Mouse (Mus musculus) gastrocnemius, postnatal 4 days (tissue): ENCODE results near the gene Grem2. TPM values are rescaled to one million over a fixed set of nuclear protein-coding genes. Genes with fewer than 3 reads are reported as not detected.
A peak's percentile ranks its signal among the peaks of the same experiment; 100 is the strongest.

Experiments
- DNase-seq, 2 experiments: peaks; one replicate each; pipeline ENCODE4 v3.0.0; 2021 to 2022; ENCODE audit warnings: low spot score in 2 of 2, mixed read lengths in 2 of 2
- long read RNA-seq, 2 experiments: library from polyadenylated mRNA; stranded (forward); transcript quantifications; one replicate each; pipeline ENCODE4 v2.0.0; 2021
- total RNA-seq, 2 experiments: library from RNA; stranded (reverse); gene quantifications; 2 replicates each; pipeline ENCODE4 v1.2.3; 2021

Gene Grem2
- total RNA-seq, result 10 to 100 TPM; 17.7 to 18.8 TPM
- long read RNA-seq, experiment 1, partial matches to known transcripts, result 0 of 9 reads
- long read RNA-seq, experiment 1, other reads (novel, unspliced or antisense), result 5 of 9 reads
- long read RNA-seq, experiment 2, partial matches to known transcripts, result 0 of 9 reads
- long read RNA-seq, experiment 2, other reads (novel, unspliced or antisense), result 6 of 9 reads

- DNase-seq, result peak in 1 of 2 experiments; percentile 25
Observed at GRCm38 (mm10) chr1:174921298-174921955, at the start of gene Grem2. TSS of gene Grem2 (minus strand) at chr1:174921819.

GRCm38 (mm10) chr1:174959837-174960236, 38.2 kb upstream of the Grem2 start:
- no peak for DNase-seq

- DNase-seq, result no peak
Observed at GRCm38 (mm10) chr1:174931003-174931619, 9.5 kb upstream of the Grem2 start.

- DNase-seq, result no peak
Observed at GRCm38 (mm10) chr1:174929459-174930181, 8.0 kb upstream of the Grem2 start.

- DNase-seq, result no peak
Observed at GRCm38 (mm10) chr1:174918949-174919348, 2.7 kb downstream of the Grem2 start.

GRCm38 (mm10) chr1:174918236-174918870, 3.3 kb downstream of the Grem2 start:
- no peak for DNase-seq

- DNase-seq, result no peak
Observed at GRCm38 (mm10) chr1:174909834-174910233, 11.8 kb downstream of the Grem2 start.

- DNase-seq, result no peak
Observed at GRCm38 (mm10) chr1:174908232-174908631, 13.4 kb downstream of the Grem2 start.

GRCm38 (mm10) chr1:174907637-174908036, 14.0 kb downstream of the Grem2 start:
- no peak for DNase-seq

GRCm38 (mm10) chr1:174902755-174903154, 18.9 kb downstream of the Grem2 start:
- DNase-seq, result no peak

- no peak for DNase-seq
Observed at GRCm38 (mm10) chr1:174892471-174892870, 29.1 kb downstream of the Grem2 start.

- no peak for DNase-seq
Observed at GRCm38 (mm10) chr1:174888684-174889405, 32.8 kb downstream of the Grem2 start.

- DNase-seq, result no peak
Observed at GRCm38 (mm10) chr1:174888073-174888472, 33.5 kb downstream of the Grem2 start.

GRCm38 (mm10) chr1:174882496-174882895, 39.1 kb downstream of the Grem2 start:
- no peak for DNase-seq

- no peak for DNase-seq
Observed at GRCm38 (mm10) chr1:174875173-174875572, 46.4 kb downstream of the Grem2 start.

- DNase-seq, result no peak
Observed at GRCm38 (mm10) chr1:174860407-174861118, 61.1 kb downstream of the Grem2 start.

- DNase-seq, result no peak
Observed at GRCm38 (mm10) chr1:174856188-174856587, 65.4 kb downstream of the Grem2 start.

GRCm38 (mm10) chr1:174844786-174845185, 76.8 kb downstream of the Grem2 start:
- DNase-seq, result no peak

- no peak for DNase-seq
Observed at GRCm38 (mm10) chr1:174836861-174837260, 84.8 kb downstream of the Grem2 start.

GRCm38 (mm10) chr1:174826562-174826961, 95.1 kb downstream of the Grem2 start:
- no peak for DNase-seq
